Mouse (Mus musculus) heart, adult 2 months (tissue): ENCODE results near the gene Calcoco1.

Source experiments
- CTCF ChIP-seq: fragments of 200-600 bp; IDR thresholded peaks from 2 replicates; pipeline ENCODE4 v1.8.1; 2022; ENCODE audit warnings: antibody characterized with exemption, mild to moderate bottlenecking, moderate library complexity
- EP300 ChIP-seq: fragments of 200-500 bp; IDR thresholded peaks from 2 replicates; pipeline ENCODE4 v1.6.1; 2011; ENCODE audit warnings: low read depth, low read length, control low read depth; ENCODE audit not compliant: insufficient read depth

GRCm38 (mm10) chr15:102733233-102733632 lies 11.3 kb upstream of the Calcoco1 start:
- TF ChIP-seq CTCF (no peak), EP300 (no peak)
